Mouse (Mus musculus): ENCODE measurements around the gene 4930455H04Rik.

GRCm38 (mm10) chr3:116967967-116968366 lies at the start of gene 4930455H04Rik:
- TF ChIP-seq CTCF (IDR thresholded peaks at IDR 0.05; ENCODE audit: low read depth) (no peak), EP300 (IDR thresholded peaks at IDR 0.05; ENCODE audit: low read depth) (no peak)
